Mouse (Mus musculus) mesoderm, embryonic 11.5 days (tissue): ENCODE results near the gene Atat1.
"Not testable (repeated sequence)": the region's sequence is repeated elsewhere in the genome, so short reads cannot be mapped to it uniquely, and the experiment has no call there.

Experiments
- DNase-seq: peaks from one replicate; pipeline ENCODE4 v3.0.0-alpha.2; 2012; ENCODE audit warnings: low read depth, low spot score

The Atat1 gene

DNA sequence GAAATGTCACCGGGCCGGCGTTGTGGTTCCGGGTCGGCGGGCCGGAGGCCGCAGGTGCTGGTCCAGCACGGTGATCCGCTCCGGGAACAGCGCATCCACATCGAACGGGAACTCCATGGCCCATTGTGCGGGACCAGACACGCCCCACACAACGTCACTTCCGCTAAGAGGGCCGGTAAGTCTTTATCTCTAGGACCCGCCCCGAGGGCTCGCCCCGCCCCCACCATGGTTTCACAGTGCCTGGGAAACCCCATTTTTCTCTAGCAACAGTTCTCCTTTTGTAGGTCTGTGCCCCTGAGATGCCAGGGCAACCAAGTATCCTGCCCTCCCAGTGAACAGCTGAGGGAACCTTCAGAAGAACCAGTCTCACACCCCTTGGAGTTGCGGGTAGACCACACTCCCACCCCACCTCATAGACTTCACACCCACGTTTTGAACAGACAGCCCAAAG, at the start of gene Atat1:
TSS of gene Atat1 (minus strand) at position 157 of the 451 bp plus-strand sequence.
- peak; percentile 95 for DNase-seq

DNA sequence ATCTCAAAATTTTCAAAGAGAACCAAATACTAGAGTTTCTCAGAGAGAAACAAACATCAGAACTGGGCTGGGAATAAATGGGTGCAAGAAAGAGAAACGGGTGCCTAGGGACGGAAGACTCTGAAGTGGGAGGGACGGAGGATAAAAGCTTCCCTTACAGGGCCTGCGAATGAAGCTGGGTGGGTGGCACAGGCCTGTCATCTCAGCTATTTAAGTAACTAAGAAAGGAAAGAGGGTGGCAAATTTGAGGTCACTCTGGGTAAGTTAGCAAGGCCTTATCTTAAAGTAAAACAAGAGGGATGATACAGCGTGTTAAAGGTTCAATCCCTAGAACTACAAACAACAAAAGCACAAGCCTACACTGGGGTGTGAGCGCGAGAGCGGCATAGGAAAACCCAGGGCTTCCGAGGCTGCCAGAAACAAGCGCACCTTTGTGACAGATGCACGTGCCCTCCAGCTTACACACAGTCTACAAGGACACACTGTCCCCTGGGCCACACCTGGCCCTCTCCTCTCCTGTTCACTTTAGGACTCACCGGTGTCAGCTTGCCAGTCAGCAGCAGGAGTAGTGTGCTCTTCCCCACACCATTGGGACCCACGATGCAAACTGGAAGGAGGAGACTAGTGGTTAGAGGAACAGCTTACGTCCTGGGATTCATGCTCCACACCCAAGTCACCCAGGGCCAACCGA, 48.8 kb upstream of the Atat1 start:
- no peak for DNase-seq

DNA sequence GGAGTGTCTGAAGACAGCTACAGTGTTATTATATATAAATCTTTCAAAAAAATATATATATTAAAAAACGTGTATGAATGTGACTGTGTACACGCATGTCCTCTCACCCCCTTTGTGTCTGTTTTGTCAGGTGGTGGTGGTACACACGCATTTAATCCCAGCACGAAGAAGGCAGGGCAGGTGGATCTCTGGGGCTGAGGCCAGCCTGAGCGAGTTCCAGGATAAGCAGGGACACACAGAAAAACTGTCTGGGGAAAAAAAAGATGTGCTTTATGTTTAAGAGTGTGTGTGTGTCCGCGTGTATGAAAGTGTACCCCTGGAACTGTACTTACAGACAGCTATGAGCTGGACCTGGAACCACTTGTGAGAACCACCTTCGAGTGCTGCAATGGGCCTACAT, 44.8 kb upstream of the Atat1 start:
- no peak for DNase-seq

DNA sequence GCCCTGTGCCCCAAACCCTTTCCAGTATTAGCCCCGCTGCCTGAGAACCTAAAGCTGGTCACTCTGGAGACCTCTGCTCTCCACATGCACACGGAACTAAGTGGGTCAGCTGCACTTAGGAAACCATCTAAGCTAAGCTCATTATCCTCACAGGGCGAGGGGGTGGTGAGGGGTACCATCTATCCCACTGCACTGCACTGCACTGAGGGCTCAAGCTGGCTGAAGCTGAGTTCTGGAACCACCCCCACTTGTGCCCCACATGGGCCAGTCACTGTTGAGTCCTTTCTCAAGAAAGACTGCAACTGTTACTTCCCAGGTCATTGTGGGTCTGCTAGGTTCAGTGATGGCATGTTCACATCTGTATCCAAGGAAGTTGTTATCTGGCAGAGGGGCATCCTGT, 42.7 kb upstream of the Atat1 start:
- DNase-seq, result not testable (repeated sequence)

DNA sequence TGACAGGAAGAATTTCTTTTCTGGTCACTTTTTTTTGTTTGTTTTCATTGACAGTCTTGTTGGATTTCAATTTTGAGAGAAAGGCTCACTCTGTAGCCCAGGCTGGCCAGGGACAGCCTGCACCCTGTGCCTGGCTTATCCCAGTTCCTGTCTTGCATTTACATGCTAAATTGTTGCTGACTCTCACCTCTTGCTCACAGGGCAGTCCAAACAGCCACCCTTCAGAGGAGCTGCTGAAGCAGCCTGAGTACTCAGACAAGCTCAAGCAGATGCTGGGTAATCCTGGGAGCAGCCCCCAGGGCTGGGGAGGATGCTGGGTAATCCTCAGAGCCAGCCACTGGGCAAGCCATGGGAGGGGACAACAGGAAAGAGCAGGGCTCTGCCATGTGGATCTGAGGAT, 41.1 kb upstream of the Atat1 start:
- DNase-seq, result not testable (repeated sequence)

DNA sequence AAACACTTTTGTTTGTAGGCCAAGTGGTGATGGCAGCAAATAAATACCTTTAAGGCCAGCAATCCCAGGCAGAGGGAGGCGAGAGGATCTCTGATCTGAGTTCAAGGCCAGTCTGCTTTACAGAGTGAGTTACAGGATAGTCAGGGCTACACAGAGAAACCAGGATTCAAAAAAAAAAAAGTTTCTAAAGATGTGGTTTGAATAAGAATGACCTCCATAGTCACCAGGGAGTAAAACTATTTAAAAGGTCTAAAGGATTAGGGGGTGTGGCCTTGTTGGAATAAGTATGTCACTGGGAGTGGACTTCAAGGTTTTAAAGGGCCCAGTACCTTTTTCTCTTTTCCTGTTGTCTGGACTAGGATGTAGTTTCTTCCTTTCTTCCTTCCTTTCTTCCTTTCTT, 30.1 kb upstream of the Atat1 start:
- DNase-seq, result no peak

DNA sequence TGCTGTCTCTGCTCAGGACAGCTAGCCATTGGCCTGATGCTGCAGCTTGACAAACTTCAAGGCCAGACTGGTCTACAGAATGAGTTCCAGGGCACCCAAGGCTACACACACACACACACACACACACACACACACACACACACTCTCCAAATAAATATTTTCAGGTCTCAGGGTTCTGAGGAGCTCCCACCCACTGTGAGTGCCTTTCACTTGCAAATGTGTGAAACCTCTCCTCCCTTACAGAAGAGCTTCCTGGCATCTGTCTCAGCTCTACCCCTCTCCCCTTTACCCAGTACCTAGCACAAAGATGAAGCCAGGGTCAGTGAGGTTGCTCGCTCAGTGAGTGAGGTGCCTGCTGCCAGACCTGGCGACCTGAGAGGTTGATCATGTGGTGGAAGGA, 29.2 kb upstream of the Atat1 start:
- no peak for DNase-seq

DNA sequence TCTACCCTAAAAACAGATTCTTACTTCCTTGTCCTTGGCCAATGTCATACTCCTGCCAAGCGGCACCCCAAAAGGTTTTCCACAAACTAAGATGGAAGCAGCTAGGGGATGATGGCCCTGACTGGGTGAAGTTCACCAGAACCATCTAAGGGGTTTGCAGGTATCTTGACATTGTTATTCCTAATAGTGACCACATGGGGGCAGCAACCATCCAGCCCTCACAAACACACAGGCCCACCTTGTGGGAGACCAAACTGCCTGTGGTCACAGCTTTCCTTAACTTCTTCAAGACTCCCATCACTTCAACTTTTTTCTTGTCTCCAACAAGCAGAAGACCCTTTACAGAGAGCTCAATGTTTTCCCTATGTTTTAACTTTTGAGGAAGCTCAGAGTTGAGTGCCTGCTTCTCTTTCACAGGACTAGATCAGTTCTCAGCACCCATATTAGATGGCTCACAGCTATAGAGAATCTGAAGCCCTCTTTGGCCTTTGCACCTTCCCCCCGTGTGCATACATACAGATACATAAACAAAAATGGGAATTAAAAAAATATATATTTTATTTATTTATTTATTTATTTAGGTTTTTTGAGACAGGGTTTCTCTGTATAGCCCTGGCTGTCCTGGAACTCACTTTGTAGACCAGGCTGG, 27.9 kb upstream of the Atat1 start:
- peak; percentile 82 for DNase-seq

DNA sequence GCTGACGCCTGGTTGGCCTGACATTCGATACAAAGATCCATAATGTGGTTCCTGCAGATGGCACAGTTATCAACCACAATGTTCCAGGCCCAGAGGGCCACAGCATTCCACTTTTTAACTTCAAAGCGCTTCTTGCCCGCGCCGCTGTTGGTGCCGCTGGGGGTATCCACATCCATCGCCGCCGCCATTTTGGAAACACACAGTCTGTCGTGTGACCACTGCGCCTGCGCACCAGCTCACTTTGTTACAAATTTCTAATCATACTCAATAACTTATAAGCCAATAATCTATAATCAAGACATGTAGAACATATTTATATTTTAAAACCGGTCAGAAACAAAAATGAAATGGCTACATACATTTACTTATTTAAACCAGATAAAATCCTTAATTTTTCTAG, 25.9 kb upstream of the Atat1 start:
- not testable (repeated sequence) for DNase-seq

DNA sequence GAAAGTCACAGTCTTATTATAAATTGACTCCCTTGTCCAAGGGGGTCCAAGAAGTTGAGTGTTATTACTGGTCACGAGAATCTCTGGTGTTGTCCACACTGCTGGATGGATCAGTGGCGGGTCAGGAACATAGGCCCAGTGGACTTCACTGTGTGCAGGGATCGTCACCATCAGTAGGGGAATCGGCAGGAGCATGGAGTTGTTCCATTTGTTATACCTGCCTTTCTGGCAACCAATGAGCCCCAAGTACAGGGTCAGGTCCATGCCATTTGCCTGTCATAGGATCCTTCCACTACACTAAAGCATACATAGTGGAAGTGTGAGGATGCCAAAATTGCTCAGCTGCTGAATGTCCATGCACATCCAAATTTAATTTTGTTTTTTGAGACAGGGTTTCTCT, 22.7 kb upstream of the Atat1 start:
- no peak for DNase-seq

DNA sequence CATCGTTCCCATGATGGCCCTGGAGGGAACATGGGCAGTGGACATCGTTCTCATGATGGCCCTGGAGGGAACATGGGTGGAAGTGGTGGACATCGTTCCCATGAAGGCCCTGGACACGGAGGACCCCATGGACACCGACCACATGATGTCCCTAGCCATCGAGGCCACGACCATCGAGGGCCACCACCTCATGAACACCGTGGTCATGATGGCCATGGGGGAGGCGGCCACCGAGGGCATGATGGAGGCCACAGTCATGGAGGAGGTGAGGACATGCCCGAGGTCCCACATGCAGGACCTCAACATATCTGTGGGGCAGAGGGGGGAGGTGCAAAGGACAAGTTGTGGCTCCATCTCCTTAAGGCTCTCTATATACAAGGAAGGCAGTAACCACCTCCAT, 20.8 kb upstream of the Atat1 start:
- no peak for DNase-seq

DNA sequence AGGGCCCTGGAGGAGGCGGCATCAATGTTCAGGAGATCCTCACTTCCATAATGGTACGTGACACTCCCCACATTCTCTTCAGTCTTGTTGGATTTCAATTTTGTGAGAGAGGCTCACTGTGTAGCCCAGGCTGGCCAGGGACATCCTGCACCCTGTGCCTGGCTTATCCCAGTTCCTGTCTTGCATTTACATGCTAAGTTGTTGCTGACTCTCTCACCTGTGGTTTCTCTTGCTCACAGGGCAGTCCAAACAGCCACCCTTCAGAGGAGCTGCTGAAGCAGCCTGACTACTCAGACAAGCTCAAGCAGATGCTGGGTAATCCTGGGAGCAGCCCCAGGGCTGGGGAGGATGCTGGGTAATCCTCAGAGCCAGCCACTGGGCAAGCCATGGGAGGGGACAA, 19.7 kb upstream of the Atat1 start:
- DNase-seq, result no peak

DNA sequence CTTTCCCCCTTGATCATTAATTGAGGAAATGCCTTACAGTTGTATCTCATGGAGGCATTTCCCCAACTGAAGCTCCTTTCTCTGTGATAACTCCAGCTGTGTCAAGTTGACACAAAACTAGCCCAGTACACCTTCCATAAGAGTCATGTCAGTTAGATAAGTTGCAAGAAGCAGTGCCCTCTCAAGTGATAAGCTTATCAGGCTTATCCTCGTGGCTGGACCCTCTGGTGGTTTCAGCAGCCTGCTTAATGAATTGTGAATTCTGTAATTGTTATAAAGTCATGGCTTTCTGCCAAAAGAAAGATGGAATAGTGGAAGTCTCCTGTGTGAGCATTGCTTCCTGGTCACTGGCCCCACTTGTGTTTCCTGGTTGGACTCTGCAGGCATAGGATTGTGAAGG, 17.6 kb upstream of the Atat1 start:
- no peak for DNase-seq

DNA sequence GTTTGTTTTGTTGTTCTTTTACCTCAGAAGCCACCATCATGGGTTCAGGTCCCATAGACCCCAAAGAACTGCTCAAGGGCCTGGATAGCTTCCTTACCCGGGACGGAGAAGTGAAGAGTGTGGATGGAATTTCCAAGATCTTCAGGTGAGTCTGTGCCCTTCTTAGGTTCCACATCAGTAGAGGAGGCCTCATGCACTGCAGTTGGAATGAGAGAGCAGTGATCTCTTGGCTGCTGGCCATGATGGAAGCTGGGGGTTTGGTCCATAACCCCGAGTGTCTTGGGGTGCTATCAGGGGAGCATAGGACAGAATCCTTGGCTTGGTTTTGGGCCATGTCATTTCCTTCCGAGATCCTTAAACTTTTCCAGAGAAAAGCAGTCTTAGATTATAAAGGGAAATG, 13.4 kb upstream of the Atat1 start:
- no peak for DNase-seq

DNA sequence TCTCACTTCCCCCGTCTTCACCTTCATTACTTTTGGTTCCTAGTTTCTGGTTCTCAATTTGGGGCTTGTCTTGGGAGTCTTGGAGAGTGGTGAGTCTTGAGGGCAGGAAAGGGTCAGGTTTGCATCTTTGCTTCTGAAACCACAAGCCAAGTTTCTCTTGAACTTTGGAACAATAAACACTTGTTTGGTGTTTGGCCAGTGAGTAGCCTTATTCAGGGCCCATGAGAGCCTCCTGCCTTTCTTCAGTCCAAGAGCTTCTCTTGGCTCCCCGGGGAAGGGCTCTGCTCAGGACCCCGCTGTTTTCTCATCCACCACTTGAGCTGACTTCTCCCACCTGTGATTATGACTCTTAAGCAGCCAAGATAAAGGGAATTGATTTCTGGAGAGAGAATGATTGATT, 12.7 kb upstream of the Atat1 start:
- no peak for DNase-seq

DNA sequence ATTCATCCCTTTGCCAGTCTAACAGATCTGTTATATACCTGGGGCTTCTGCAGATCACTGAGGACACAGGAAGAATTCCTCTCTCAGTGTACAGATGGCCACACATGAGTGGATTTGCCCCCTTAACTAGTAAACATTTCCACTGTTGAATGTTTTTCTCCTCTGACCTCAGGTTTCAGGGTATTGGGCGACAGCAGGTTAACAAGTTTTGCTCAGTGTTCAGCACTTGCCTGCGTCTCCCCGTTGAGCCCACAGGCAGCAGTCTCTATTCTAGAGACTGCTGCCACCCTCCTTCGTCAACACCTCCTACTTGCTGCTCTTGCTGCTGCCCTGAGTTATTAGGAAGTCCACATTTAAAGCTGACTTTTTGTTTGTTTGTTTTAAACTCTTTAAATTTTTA, 11.8 kb upstream of the Atat1 start:
- no peak for DNase-seq

DNA sequence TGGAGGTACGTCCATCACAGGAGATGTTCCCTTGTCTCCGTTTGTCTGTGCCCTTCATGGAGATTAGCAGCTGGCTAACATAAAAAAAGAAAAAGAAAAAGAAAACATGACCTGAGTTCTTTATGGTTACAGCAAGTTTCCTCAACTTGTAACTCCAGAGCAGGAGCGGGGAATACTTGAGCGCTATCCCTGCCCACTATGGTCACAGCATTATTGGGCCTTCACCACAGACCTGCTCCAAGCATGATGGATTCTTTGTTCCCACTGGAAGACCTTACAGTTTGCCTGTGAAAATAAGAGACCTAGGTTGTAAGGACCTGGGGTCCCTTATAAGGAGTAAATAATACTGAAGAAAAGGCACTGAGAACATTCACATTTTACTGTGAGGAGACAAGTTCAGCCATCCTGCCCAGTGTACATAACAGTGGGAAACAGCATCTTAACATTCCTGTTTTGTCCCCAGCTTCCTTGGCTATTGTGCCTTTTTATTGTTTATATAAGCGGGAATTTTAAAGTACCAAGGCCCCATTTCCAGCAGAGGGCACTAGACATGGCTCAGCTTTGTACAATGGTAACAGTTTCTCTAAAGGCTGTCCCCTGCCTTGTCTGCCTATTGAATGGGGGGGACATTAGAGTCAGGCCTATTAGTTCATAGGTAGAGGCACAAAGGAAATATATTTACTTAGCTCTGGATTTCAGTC, 11.1 kb upstream of the Atat1 start:
- peak; percentile 63 for DNase-seq

DNA sequence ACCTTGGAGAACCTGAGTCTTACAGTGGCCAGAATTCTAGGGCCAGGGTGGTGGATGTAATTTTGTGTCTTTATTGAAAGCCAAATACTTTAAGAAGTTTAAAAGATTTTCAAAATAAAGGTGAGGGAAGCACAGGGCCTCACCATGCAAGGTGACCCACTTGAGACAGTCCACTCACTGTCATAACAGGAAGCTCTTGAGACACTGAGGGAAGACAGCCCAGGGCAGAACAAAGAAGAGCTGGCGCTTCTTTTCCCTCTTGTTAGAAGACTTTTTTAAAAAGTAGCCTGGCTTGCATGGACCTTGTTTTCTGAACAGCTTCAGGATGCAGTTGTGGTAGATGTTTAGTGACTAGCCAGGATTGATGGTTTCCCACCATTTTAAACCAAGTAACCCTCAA, 10.5 kb upstream of the Atat1 start:
- no peak for DNase-seq

DNA sequence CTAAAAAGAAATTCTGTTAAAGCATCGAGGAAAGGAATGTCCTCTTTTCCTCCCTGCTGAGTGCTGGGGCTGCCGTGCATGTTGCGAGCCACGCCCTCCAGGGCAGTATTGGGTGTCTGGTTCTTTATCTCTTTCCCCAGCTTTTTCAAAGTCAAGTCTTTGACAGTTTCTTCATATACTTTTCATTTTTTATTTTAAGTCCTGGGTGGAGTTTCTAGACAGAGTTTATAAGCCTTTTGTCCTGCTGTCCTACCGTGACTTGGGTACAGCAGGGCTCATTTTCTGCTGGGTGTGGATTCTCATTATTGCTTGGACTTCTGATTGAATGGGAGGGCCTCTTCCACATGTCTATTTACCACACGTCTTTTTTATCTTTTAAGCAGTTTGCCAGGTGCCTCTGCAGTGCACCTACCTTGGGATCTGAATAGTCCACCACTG, 10.0 kb upstream of the Atat1 start:
- DNase-seq, result no peak

DNA sequence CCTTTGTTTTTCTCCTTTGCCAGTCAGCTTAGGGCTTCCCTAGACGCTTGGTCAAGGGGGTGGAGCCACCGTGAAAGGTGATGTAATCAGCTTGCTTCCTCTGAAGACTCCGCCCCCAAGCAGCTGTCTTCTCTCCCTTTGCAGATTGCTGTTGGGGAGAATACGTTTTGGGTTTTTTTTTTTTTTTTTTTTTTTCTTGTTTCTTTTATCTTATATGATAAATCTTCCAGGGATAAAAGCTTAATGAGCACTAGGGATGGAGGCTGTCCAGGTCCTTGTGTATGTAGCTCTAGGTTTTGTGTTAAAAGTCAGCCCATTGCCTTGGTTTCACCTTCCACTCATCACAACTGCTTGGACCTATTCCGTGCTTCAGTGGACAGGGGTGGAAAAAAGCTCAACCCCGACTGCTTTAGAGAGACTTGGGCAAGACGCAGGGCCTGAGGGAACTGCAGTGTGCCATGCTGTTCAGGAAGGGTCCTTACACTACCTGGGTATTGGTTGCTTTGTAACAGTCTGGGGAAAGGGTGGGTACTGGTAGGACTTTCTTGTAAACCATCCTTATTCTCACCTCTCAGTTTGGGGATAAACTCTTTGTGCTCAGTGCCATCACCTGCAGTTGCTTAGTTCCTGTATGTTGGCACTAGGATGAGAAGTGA, 9.3 kb upstream of the Atat1 start:
- DNase-seq, result peak; percentile 96

DNA sequence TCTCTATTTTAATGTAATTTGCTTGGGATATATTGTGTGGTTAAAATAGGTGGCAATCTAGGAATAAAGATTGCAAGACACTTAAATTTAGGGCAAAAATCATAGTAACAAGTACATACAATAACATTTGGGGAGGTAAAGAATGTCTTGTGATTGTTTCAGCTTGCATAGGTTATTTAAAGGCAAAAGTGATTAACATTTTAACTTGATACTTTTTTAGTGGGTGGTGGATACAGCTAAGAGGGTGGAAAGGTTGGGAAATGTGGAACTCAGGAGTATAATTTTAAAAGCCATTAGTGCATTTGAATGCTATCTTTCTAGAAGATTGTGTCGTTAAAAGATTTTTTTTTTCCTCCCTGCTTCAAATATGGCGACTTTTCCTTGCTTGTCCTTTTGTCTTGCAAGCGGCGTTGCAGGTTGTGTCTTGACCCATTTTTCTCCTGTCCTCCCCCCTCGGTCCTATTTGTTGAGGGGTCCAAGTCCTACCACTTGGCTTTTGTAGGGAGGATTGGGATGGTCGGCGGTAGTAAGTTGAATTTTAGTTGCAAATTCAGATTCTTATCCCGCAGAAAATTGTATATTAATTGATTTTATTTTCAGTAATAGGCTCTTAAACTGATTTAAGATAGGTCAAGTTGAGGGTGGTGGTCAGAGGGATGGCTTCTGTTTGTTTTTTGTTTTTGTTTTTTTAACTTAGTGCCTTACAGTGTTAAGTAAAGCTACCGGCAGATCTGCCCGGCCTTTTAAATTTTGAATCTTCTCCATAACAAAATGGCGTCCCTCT, 8.6 kb upstream of the Atat1 start:
- DNase-seq, result peak; percentile 77
